Mouse (Mus musculus): Measurements from ENCODE around the gene Mnx1. TPM values are rescaled to one million over a fixed set of nuclear protein-coding genes. Genes with fewer than 3 reads are reported as not detected.

The Mnx1 gene
- total and polyA plus RNA-seq, 3 experiments = 0.11 to 0.21 TPM; not detected in 1

DNA sequence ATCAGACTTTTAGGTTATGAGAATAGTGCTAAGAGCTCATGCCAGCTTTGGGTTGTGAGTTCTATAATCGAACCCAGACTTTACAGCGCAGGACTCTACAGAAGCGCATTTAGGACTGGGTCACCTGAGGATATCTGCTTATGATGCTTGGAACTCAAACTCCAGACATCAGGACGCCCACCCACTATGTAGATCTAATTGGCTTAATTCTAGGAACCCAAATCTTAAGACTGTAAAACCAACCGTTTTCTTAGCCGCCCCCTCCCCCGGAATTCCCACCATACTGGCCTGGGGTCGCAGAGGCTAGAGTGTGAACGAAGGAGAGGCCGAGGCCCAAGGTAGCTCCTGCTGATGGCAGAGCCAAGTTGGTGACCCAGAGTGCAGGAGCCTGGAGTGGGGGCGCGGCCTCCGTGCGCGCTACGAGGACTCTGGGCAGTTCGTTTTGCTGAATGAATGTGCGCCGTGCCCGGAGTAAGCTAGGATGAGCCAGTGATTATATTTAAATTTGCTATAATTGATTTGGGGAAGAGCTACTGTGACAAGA, 7.3 kb downstream of the Mnx1 start:
- dilution Hi-C loops (cut with MboI; ENCODE audit: extremely low pct_ligation_motif_present, extremely low pct_unique_long_range_greater_than_20kb, low sequenced_read_pairs) = no loop called here
- in situ Hi-C loops (cut with MboI; ENCODE audit: low pct_ligation_motif_present, low pct_unique_long_range_greater_than_20kb, low sequenced_read_pairs) = no loop called here
- no peak for DNase-seq (ENCODE audit: extremely low read depth)
- TF ChIP-seq ETS1 (conservative IDR thresholded peaks at IDR 0.05; ENCODE audit: low read depth, low read length) = no peak
- no peak for TF ChIP-seq TBP (conservative IDR thresholded peaks at IDR 0.05; ENCODE audit: low read depth, low read length)
- no peak for TF ChIP-seq POLR2AphosphoS2 (IDR thresholded peaks at IDR 0.05; ENCODE audit: low read depth, low read length)
- no peak for TF ChIP-seq MAX (IDR thresholded peaks at IDR 0.05; ENCODE audit: low read length)
- no peak for TF ChIP-seq ZKSCAN1 (IDR thresholded peaks at IDR 0.05; ENCODE audit: borderline replicate concordance, low read depth, low read length)
- no peak for TF ChIP-seq USF1 (IDR thresholded peaks at IDR 0.05; ENCODE audit: low read depth, low read length)
- TF ChIP-seq CTCF (conservative IDR thresholded peaks at IDR 0.05 in 1 of 2, IDR thresholded peaks at IDR 0.05 in 1 of 2; ENCODE audit: low read depth in 2 of 2, low read length in 2 of 2) = no peak
- TF ChIP-seq MXI1 (IDR thresholded peaks at IDR 0.05; ENCODE audit: low read depth, low read length) = no peak
- TF ChIP-seq UBTF (IDR thresholded peaks at IDR 0.05; ENCODE audit: low read depth, low read length) = no peak
- TF ChIP-seq KAT2A (IDR thresholded peaks at IDR 0.05; ENCODE audit: insufficient replicate concordance, low read length) = no peak
- TF ChIP-seq SIN3A (IDR thresholded peaks at IDR 0.05; ENCODE audit: low read length) = no peak
- no peak for TF ChIP-seq MEF2A (IDR thresholded peaks at IDR 0.05; ENCODE audit: borderline replicate concordance, low read depth, low read length)
- TF ChIP-seq PAX5 (IDR thresholded peaks at IDR 0.05; ENCODE audit: low read length) = no peak
- TF ChIP-seq MYC (IDR thresholded peaks at IDR 0.05; ENCODE audit: low read depth, low read length) = no peak
- TF ChIP-seq E2F4 (IDR thresholded peaks at IDR 0.05; ENCODE audit: insufficient replicate concordance, low read depth, low read length) = no peak
- no peak for TF ChIP-seq HCFC1 (IDR thresholded peaks at IDR 0.05; ENCODE audit: low read depth, low read length)
- TF ChIP-seq BHLHE40 (IDR thresholded peaks at IDR 0.05; ENCODE audit: low read depth, low read length) = no peak
- TF ChIP-seq ZC3H11A (IDR thresholded peaks at IDR 0.05; ENCODE audit: low read depth, low read length) = no peak
- no peak for TF ChIP-seq USF2 (conservative IDR thresholded peaks at IDR 0.05; ENCODE audit: low read depth, low read length)
- no peak for TF ChIP-seq RAD21 (IDR thresholded peaks at IDR 0.05; ENCODE audit: low read depth, low read length)
- Histone ChIP-seq H3K4me1 (ENCODE audit: control insufficient read depth in 1 of 2, insufficient read depth in 2 of 2) (peaks cover 0 to 11% of the 10 kb centered on the region in 2 experiments; a peak in 1 of 4 replicates), H3K4me2 (ENCODE audit: insufficient read depth, low read depth, poor library complexity, severe bottlenecking) (no peak overlapping the region), H3K4me3 (replicated peaks in 1 of 3; ENCODE audit: low read depth in 2 of 3, low read length in 2 of 3, poor library complexity in 1 of 3) (no peak overlapping the region), H3K9me3 (replicated peaks; ENCODE audit: low read length) (no peaks in the 10 kb centered on the region), H3K79me2 (replicated peaks; ENCODE audit: control insufficient read depth, extremely low read depth, insufficient read depth, poor library complexity, severe bottlenecking) (no peaks in the 10 kb centered on the region), H3K27ac (ENCODE audit: insufficient read depth, low read depth) (no peak overlapping the region), H3K36me3 (replicated peaks in 1 of 2; ENCODE audit: control insufficient read depth in 1 of 2, insufficient read depth in 1 of 2, low read length in 1 of 2) (no peaks in the 10 kb centered on the region), H3K27me3 (replicated peaks) (no peaks in the 10 kb centered on the region), H3K9ac (ENCODE audit: insufficient read depth, low read depth) (no peak overlapping the region)

DNA sequence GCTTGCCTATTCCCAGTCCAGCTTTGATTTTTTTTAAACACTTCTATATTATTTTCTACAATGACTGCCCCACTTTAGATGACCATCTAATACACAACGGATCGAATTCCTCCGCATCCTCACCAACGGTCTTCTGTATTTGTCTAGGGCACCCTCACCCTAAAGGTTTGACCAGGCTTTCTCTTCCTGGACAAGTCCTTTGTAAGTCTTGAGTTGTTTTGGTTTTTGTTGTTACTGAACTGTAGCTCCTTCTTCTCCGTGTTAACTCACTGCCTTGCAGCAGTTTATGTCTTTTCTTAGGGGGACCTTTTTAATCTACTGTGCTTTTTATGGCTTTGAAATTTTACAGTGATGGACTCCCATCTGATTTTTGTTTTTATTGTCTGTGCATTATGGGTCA, 8.0 kb downstream of the Mnx1 start:
- peaks cover 0 to 5% of the 10 kb centered on the region in 2 experiments; a peak in 1 of 4 replicates for H3K4me1 ChIP-seq (ENCODE audit: control insufficient read depth in 1 of 2, insufficient read depth in 2 of 2)
- H3K79me2 ChIP-seq (replicated peaks; ENCODE audit: control insufficient read depth, extremely low read depth, insufficient read depth, poor library complexity, severe bottlenecking) = no peaks in the 10 kb centered on the region
- TF ChIP-seq E2F4 (IDR thresholded peaks at IDR 0.05; ENCODE audit: insufficient replicate concordance, low read depth, low read length) (no peak), ZMIZ1 (IDR thresholded peaks at IDR 0.05; ENCODE audit: low read depth, low read length) (no peak), RCOR1 (conservative IDR thresholded peaks at IDR 0.05; ENCODE audit: low read depth, low read length) (no peak), TCF12 (IDR thresholded peaks at IDR 0.05; ENCODE audit: low read depth, low read length) (no peak), USF1 (IDR thresholded peaks at IDR 0.05; ENCODE audit: low read depth, low read length) (no peak), USF2 (conservative IDR thresholded peaks at IDR 0.05; ENCODE audit: low read depth, low read length) (no peak), POLR2AphosphoS2 (IDR thresholded peaks at IDR 0.05; ENCODE audit: low read depth, low read length) (no peak), POLR2A (IDR thresholded peaks at IDR 0.05; ENCODE audit: low read depth, low read length) (no peak), HCFC1 (IDR thresholded peaks at IDR 0.05; ENCODE audit: low read depth, low read length) (no peak), KAT2A (IDR thresholded peaks at IDR 0.05; ENCODE audit: insufficient replicate concordance, low read length) (no peak), RAD21 (IDR thresholded peaks at IDR 0.05; ENCODE audit: low read depth, low read length) (no peak), IRF4 (IDR thresholded peaks at IDR 0.05; ENCODE audit: low read depth, low read length) (no peak), EP300 (IDR thresholded peaks at IDR 0.05; ENCODE audit: low read length) (no peak), TBP (conservative IDR thresholded peaks at IDR 0.05; ENCODE audit: low read depth, low read length) (no peak), PAX5 (IDR thresholded peaks at IDR 0.05; ENCODE audit: low read length) (no peak), MAFK (IDR thresholded peaks at IDR 0.05; ENCODE audit: insufficient replicate concordance, low read length) (no peak), ETS1 (conservative IDR thresholded peaks at IDR 0.05; ENCODE audit: low read depth, low read length) (no peak), ZNF384 (IDR thresholded peaks at IDR 0.05; ENCODE audit: low read depth, low read length) (no peak)
- in situ Hi-C loops (cut with MboI; ENCODE audit: low pct_ligation_motif_present, low pct_unique_long_range_greater_than_20kb, low sequenced_read_pairs) (no loop called here), dilution Hi-C loops (cut with MboI; ENCODE audit: extremely low pct_ligation_motif_present, extremely low pct_unique_long_range_greater_than_20kb, low sequenced_read_pairs) (no loop called here)
- no peaks in the 10 kb centered on the region for H3K27me3 ChIP-seq (replicated peaks)
- no peaks in the 10 kb centered on the region for H3K36me3 ChIP-seq (replicated peaks in 1 of 2; ENCODE audit: control insufficient read depth in 1 of 2, insufficient read depth in 1 of 2, low read length in 1 of 2)
- no peak overlapping the region for H3K9ac ChIP-seq (ENCODE audit: insufficient read depth, low read depth)
- H3K27ac ChIP-seq (ENCODE audit: insufficient read depth, low read depth) = no peak overlapping the region
- H3K9me3 ChIP-seq (replicated peaks; ENCODE audit: low read length) = no peaks in the 10 kb centered on the region
- H3K4me2 ChIP-seq (ENCODE audit: insufficient read depth, low read depth, poor library complexity, severe bottlenecking) = no peak overlapping the region
- no peak for DNase-seq (ENCODE audit: extremely low read depth)
- H3K4me3 ChIP-seq (replicated peaks in 1 of 3; ENCODE audit: low read depth in 2 of 3, low read length in 2 of 3, poor library complexity in 1 of 3) = no peak overlapping the region

Measured in CH12.LX (cell line).